Mouse (Mus musculus) embryonic facial prominence, embryonic 13.5 days (tissue): ENCODE measurements around the gene Ccl6. TPM values are rescaled to one million over a fixed set of nuclear protein-coding genes. Genes with fewer than 3 reads are reported as not detected.

ENCODE experiments used
- ATAC-seq: fragments of 200-750 bp; cut with Nextera tagmentation; 2 replicates; pipeline ENCODE4 v1.8.0; 2017; ENCODE audit warnings: low read depth; ENCODE audit not compliant: insufficient number of reproducible peaks, insufficient read depth, low FRiP score, low TSS enrichment
- H3K27ac ChIP-seq: fragments of 300-500 bp; sonication (generic); 2 replicates; pipeline ENCODE4 v1.5.1; 2015; ENCODE audit warnings: moderate library complexity, mild to moderate bottlenecking, inconsistent platforms
- H3K27me3 ChIP-seq: fragments of 300-500 bp; sonication (generic); 2 replicates; pipeline ENCODE4 v1.6.1; 2015; ENCODE audit warnings: mild to moderate bottlenecking, inconsistent platforms
- H3K36me3 ChIP-seq: fragments of 300-500 bp; sonication (generic); 2 replicates; pipeline ENCODE4 v1.6.1; 2015; ENCODE audit warnings: mild to moderate bottlenecking, inconsistent platforms
- H3K4me1 ChIP-seq: fragments of 300-500 bp; sonication (generic); 2 replicates; pipeline ENCODE4 v1.6.1; 2015; ENCODE audit warnings: inconsistent platforms
- H3K4me2 ChIP-seq: fragments of 300-500 bp; sonication (generic); 2 replicates; pipeline ENCODE4 v1.6.1; 2015; ENCODE audit warnings: moderate library complexity, mild to moderate bottlenecking, inconsistent platforms
- H3K4me3 ChIP-seq: fragments of 300-500 bp; sonication (generic); 2 replicates; pipeline ENCODE4 v1.5.1; 2015; ENCODE audit warnings: mild to moderate bottlenecking, inconsistent platforms
- H3K9ac ChIP-seq: fragments of 300-500 bp; sonication (generic); 2 replicates; pipeline ENCODE4 v1.6.1; 2015; ENCODE audit warnings: mild to moderate bottlenecking, inconsistent platforms
- H3K9me3 ChIP-seq: fragments of 300-500 bp; sonication (generic); 2 replicates; pipeline ENCODE4 v1.6.1; 2016; ENCODE audit warnings: inconsistent platforms
- WGBS: fragments of 180-500 bp; shearing (Covaris S2); methylation state at CpG from one replicate; pipeline ENCODE4 v1.1.7; 2015; ENCODE audit warnings: mixed read lengths; 5-methylcytosine and 5-hydroxymethylcytosine counted together
- polyA plus RNA-seq: library from polyadenylated mRNA; unstranded; fragments of >200 nt; fragmentation: Nextera tagmentation; extraction: Ambion mirVana; gene quantifications from 2 replicates; pipeline ENCODE4 v1.2.1, GENCODE M21; 2015

Gene Ccl6
- 0.35 and 1.6 TPM in 2 replicates for polyA plus RNA-seq

DNA sequence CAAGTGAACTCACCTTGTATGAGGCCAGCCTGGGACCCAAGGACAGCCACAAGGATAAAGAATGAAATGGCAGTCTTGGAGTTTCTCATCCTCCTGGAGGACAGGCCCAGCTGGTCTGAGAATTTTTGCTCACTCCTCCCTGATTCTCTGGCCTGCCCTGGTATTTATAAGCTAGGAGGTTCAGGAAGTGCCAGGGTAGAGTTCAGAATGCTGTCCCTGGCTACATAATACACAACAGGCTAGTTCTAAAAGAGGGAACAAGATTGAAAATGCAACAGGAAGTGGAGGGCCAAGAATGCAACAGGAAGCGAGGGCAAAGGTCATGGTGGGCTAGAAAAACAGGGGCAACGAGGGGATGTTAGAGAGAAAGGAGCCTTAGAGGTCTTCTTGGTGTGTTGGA lies at the start of gene Ccl6:
Gene Ccl6, minus strand, starts transcription at position 235 of the 400 bp plus-strand sequence.
- WGBS: 28% methylated on average over 2 of the region's 2 CpGs
- H3K36me3 ChIP-seq: no peaks in the 10 kb centered on the region
- no peaks in the 10 kb centered on the region for H3K27me3 ChIP-seq
- no peak within 1 kb of the TSS for H3K4me2 ChIP-seq
- no peak within 1 kb of the TSS for H3K4me3 ChIP-seq
- no peak within 1 kb of the TSS for H3K9ac ChIP-seq
- H3K27ac ChIP-seq: no peak within 1 kb of the TSS
- ATAC-seq: no peak
- no peaks in the 10 kb centered on the region for H3K9me3 ChIP-seq
- H3K4me1 ChIP-seq: no peaks in the 10 kb centered on the region

DNA sequence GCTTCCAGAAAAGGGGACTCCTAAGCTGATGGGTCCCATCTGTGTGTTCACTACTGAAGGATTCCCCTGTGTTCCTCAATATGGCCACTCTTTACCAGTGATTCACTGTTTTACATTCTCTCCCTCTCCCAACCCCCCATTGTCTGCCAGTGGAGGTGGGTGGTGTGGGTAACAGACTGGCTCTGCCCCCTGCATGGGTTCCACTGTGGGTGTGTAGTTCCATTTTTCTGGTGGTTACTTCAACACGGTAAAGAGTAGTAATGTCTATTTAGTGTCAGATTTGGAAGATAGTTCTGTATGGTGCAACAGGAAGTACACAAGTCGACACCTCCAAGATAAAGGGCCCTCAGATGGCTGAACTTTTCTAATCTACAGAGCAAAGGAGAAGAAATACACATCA lies 48.3 kb upstream of the Ccl6 start:
- Histone ChIP-seq H3K4me2 (no peak overlapping the region), H3K27ac (no peak overlapping the region), H3K27me3 (no peaks in the 10 kb centered on the region), H3K36me3 (no peaks in the 10 kb centered on the region), H3K4me3 (no peak overlapping the region), H3K4me1 (no peaks in the 10 kb centered on the region), H3K9ac (no peak overlapping the region), H3K9me3 (no peaks in the 10 kb centered on the region)
- WGBS: 79% methylated on average over 2 of the region's 2 CpGs
- ATAC-seq: no peak

DNA sequence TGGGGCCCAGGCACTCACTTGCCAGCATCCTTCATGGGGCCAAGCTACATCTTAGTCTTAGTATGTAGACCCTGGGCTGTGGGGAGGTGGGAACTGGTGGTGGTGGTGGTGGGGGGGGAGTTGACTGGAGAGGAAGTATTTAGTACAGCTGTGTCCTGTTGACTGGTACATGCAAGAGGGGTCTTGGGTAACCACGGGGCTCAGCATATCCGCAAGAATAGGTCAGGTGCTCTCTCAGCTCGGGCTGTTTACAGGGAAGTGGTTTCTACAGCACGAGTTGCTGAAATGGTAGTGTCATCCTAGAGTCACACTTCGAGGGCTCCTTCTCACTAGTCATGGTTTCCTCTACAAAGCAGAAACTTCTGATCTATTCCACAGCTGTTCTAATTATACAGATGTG lies 47.3 kb upstream of the Ccl6 start:
- WGBS: 71% methylated on average over 5 of the region's 5 CpGs
- H3K36me3 ChIP-seq: no peaks in the 10 kb centered on the region
- ATAC-seq: no peak
- H3K9me3 ChIP-seq: no peaks in the 10 kb centered on the region
- H3K4me1 ChIP-seq: no peaks in the 10 kb centered on the region
- no peak overlapping the region for H3K9ac ChIP-seq
- H3K4me3 ChIP-seq: no peak overlapping the region
- H3K4me2 ChIP-seq: no peak overlapping the region
- no peak overlapping the region for H3K27ac ChIP-seq
- H3K27me3 ChIP-seq: no peaks in the 10 kb centered on the region

DNA sequence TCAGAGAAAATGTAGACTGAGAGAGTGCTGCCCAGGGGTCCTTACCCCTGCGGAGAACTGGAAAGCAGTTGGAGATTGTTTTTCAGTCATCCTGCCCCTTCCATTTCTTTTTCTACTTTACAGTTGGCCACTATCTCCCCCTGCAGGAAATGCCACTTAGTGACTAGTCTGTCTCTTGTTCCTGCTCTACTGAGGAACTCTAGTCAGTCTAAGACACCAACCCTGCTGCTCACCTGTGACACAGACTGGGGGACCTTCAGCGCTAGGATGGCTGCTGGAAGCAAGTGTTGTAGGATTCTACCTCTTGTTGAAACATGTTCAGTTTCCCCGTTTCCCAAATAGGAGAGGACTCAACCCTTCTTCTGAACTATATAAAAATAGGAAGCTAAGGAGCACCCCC lies 46.6 kb upstream of the Ccl6 start:
- Histone ChIP-seq H3K9me3 (no peaks in the 10 kb centered on the region), H3K9ac (no peak overlapping the region), H3K27ac (no peak overlapping the region), H3K27me3 (no peaks in the 10 kb centered on the region), H3K4me2 (no peak overlapping the region), H3K36me3 (no peaks in the 10 kb centered on the region), H3K4me1 (no peaks in the 10 kb centered on the region), H3K4me3 (no peak overlapping the region)
- WGBS: 55% methylated on average over 3 of the region's 3 CpGs
- ATAC-seq: no peak

DNA sequence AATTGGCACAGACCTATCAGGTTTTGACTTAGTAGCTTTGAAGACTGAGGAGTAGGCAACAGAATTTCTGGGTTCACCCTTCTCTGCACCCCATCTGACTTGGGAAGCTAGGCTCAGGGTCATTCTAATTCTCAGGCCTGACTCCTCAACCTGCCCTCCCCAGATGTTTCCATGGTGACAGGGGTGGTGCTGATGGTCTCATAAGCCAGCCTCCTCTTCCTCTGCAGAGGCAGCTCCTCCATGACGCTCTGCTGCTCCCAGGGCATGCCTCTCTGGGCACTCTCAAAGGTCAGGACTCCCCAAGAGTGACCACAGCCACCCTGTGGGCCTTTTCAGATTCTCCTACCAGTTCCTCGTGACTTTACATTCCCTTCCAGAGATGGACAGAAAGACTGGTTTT lies 46.0 kb upstream of the Ccl6 start:
- Histone ChIP-seq H3K27ac (no peak overlapping the region), H3K9ac (no peak overlapping the region), H3K4me2 (no peak overlapping the region), H3K27me3 (no peaks in the 10 kb centered on the region), H3K4me1 (no peaks in the 10 kb centered on the region), H3K4me3 (no peak overlapping the region), H3K9me3 (no peaks in the 10 kb centered on the region), H3K36me3 (no peaks in the 10 kb centered on the region)
- no peak for ATAC-seq
- 59% methylated on average over 2 of the region's 2 CpGs for WGBS

DNA sequence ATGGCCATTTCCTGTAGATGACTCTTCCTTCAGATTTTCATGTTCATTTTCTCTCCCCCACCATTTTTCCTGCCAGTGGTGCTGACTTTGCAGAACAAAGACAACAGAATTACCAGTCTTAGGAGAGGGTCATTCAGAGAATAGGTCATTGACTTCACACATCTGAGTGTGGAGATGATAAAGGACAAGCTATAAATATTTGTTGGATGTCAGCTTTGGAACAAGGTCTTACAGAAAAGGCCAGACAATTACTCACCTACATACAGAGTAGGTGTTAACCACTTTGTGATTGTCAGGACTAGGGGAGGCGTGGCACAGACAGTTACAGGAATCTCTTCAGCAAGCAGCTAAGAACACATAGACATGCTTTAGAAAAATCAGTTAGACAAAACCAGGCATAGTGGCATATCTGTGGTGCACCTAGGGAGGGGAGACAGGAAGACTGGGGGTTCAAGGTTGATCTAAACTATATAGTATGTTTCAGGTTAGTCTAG lies 43.9 kb upstream of the Ccl6 start:
- H3K4me2 ChIP-seq: no peak overlapping the region
- no peaks in the 10 kb centered on the region for H3K4me1 ChIP-seq
- no peak for ATAC-seq
- WGBS: 71% methylated on average over 1 of the region's 1 CpGs
- H3K9ac ChIP-seq: no peak overlapping the region
- no peak overlapping the region for H3K27ac ChIP-seq
- H3K36me3 ChIP-seq: no peaks in the 10 kb centered on the region
- no peak overlapping the region for H3K4me3 ChIP-seq
- no peaks in the 10 kb centered on the region for H3K27me3 ChIP-seq
- H3K9me3 ChIP-seq: no peaks in the 10 kb centered on the region

DNA sequence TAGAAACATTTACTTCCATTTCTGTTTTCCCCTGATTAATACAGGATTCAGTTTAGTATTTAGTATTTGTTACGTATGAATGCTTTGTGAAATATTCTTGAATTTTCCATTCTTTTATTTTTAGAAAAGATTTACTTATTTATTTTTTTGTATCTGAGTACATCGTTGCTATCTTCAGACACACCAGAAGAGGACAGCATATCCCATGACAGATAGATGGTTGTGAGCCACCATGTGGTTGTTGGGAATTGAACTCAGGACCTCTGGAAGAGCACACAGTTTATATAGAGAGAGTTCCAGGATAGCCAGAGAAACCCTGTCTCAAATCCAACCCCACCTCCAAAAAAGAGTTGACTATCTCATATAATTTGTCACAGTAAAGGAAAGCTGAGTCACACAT lies 42.0 kb upstream of the Ccl6 start:
- no peak for ATAC-seq
- Histone ChIP-seq H3K9me3 (no peaks in the 10 kb centered on the region), H3K27me3 (no peaks in the 10 kb centered on the region), H3K4me2 (no peak overlapping the region), H3K4me1 (no peaks in the 10 kb centered on the region), H3K27ac (no peak overlapping the region), H3K4me3 (no peak overlapping the region), H3K9ac (no peak overlapping the region), H3K36me3 (no peaks in the 10 kb centered on the region)
- WGBS: 92% methylated on average over 2 of the region's 2 CpGs

DNA sequence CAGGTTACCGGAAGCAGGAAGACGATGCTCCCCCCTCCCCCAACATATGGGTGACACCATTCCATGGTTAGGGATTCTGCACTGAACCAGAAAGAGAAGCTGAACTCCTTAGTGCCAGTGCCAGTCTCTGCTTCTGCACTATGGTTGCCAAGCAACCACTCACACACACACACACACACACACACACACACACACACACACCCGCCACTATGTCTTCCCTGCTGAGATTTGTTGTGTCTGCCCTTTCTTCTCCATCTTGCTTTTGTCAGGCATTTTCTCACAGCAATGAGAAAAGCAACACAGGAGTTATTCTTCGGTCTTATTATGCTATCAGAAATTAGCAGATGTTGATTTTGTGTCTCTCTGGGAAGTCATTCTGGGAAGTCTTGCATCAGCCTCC lies 41.5 kb upstream of the Ccl6 start:
- ATAC-seq: no peak
- no peaks in the 10 kb centered on the region for H3K4me1 ChIP-seq
- H3K9me3 ChIP-seq: no peaks in the 10 kb centered on the region
- H3K4me2 ChIP-seq: no peak overlapping the region
- H3K27ac ChIP-seq: no peak overlapping the region
- H3K9ac ChIP-seq: no peak overlapping the region
- no peak overlapping the region for H3K4me3 ChIP-seq
- no peaks in the 10 kb centered on the region for H3K36me3 ChIP-seq
- 69% methylated on average over 4 of the region's 4 CpGs for WGBS
- no peaks in the 10 kb centered on the region for H3K27me3 ChIP-seq

DNA sequence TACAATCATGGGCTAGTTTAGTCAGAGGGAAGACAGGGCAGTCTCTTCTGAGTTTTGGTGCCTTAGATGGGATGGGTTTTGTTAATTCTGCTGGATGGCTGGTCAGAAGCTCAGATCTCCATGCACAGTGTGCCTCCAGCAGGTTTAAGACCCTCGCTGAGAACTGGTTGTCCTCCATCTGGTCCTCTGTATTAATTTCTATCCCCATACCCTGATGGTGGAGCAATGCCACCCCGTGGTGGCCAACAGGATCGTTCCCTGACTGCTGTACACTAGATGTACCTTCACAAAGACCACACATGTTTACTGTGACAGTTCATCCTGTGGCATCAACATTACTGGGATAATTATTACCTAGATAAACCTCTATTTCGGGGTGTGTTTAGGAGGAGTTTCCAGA lies 39.9 kb upstream of the Ccl6 start:
- Histone ChIP-seq H3K27me3 (no peaks in the 10 kb centered on the region), H3K9ac (no peak overlapping the region), H3K4me2 (no peak overlapping the region), H3K4me3 (no peak overlapping the region), H3K9me3 (no peaks in the 10 kb centered on the region), H3K4me1 (no peaks in the 10 kb centered on the region), H3K27ac (no peak overlapping the region), H3K36me3 (no peaks in the 10 kb centered on the region)
- ATAC-seq: no peak
- WGBS: 61% methylated on average over 4 of the region's 4 CpGs

DNA sequence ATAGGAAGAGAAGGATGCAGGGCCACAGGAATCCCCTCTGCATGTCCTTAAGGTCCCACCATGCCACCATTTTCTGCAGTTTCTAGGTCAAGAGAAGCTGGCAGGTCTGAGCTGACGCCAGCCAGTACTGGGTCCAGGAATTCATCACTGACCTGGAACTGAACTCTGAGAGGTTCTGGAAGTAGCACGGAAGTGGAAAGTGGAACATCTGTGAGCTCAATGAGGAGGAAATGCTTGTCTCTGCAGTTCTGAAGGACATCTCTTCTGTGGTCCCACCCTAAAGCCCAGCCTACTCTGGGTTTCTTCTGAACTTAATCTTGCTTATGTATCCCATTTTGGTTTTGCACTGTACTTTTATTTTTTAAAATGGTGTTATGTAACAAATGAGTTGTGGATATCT lies 38.2 kb upstream of the Ccl6 start:
- H3K27me3 ChIP-seq: no peaks in the 10 kb centered on the region
- 81% methylated on average over 2 of the region's 2 CpGs for WGBS
- no peaks in the 10 kb centered on the region for H3K4me1 ChIP-seq
- H3K9me3 ChIP-seq: no peaks in the 10 kb centered on the region
- H3K36me3 ChIP-seq: no peaks in the 10 kb centered on the region
- no peak overlapping the region for H3K27ac ChIP-seq
- H3K9ac ChIP-seq: no peak overlapping the region
- no peak overlapping the region for H3K4me2 ChIP-seq
- ATAC-seq: no peak
- no peak overlapping the region for H3K4me3 ChIP-seq

DNA sequence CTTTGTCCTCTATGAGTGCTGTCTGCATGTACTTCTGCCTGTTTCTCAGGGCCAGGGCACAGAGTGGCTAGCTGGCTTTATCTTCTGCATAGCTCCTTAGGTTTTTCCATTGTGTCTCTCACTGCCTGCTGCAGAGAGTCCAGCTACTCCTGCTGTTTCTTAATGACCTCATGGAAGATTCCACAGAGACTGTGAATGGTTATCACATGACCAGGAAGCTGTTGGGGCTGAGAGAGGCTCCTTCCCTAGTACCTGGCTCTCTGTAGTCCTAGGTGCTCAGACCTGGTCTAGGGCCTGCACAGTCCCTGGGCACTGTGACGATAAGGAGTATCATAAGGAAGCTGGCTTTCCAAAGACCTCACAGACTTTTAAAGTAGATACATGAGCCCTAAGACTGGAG lies 37.7 kb upstream of the Ccl6 start:
- Histone ChIP-seq H3K27ac (no peak overlapping the region), H3K4me1 (no peaks in the 10 kb centered on the region), H3K9ac (no peak overlapping the region), H3K4me2 (no peak overlapping the region), H3K4me3 (no peak overlapping the region), H3K27me3 (no peaks in the 10 kb centered on the region), H3K9me3 (no peaks in the 10 kb centered on the region), H3K36me3 (no peaks in the 10 kb centered on the region)
- ATAC-seq: no peak
- WGBS: 100% methylated on average over 1 of the region's 1 CpGs

DNA sequence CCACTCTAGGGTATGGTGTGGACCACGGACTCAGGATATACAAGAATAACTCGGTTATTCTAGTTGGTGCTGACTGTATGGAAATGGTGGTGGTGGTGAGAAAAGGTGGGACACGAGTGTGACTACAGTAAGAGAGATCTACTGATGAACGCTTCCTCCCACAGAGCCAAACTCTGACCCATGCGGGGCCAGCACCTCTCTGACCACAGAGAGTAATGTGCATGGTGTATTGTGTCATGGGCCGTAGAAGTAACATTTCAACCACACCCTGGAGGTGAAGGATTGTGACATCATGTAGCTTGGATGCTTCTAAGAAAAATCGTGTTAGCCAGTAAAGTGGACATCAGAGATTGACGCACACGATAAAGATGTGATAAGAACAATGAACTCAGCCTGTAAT lies 35.9 kb upstream of the Ccl6 start:
- Histone ChIP-seq H3K4me3 (no peak overlapping the region), H3K9me3 (no peaks in the 10 kb centered on the region), H3K27ac (no peak overlapping the region), H3K27me3 (no peaks in the 10 kb centered on the region), H3K9ac (no peak overlapping the region), H3K4me2 (no peak overlapping the region), H3K4me1 (no peaks in the 10 kb centered on the region), H3K36me3 (no peaks in the 10 kb centered on the region)
- WGBS: 86% methylated on average over 9 of the region's 9 CpGs
- ATAC-seq: no peak

DNA sequence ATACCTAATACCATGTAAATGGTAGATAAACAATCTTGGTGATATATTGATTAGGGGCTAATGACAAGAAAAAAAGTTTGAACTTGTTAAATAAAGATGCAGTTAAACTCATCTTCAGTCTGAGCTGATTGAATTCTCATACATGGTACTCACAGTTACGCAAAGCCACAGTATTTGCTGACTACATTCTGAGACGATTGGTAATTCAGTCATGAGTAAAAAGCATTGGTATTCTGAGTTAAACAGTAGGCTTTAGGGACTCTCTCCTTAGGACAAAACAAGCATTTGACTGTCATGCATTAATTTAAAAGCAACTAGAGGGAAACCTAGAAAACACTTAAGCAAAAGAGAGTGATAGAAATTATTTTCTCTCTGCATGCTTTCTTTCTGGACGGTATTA lies 30.7 kb upstream of the Ccl6 start:
- Histone ChIP-seq H3K9ac (no peak overlapping the region), H3K9me3 (no peaks in the 10 kb centered on the region), H3K4me3 (no peak overlapping the region), H3K4me1 (no peaks in the 10 kb centered on the region), H3K27ac (no peak overlapping the region), H3K4me2 (no peak overlapping the region), H3K36me3 (no peaks in the 10 kb centered on the region), H3K27me3 (no peaks in the 10 kb centered on the region)
- WGBS: 84% methylated on average over 3 of the region's 3 CpGs
- no peak for ATAC-seq
